Mouse (Mus musculus) thymus, adult 18-20 months (tissue): ENCODE results near the gene Cep170.

Source experiments
- DNase-seq, 2 experiments: peaks; one replicate each; pipeline ENCODE4 v3.0.0; 2022; ENCODE audit warnings: mixed read lengths in 2 of 2

Cep170 gene

GRCm38 (mm10) chr1:176730528-176730927 lies 83.3 kb downstream of the Cep170 start:
- no peak for DNase-seq

GRCm38 (mm10) chr1:176727372-176727771 lies 86.5 kb downstream of the Cep170 start:
- no peak for DNase-seq

GRCm38 (mm10) chr1:176724771-176725170 lies 89.1 kb downstream of the Cep170 start:
- no peak for DNase-seq

- DNase-seq: no peak
Observed at GRCm38 (mm10) chr1:176723858-176724713, 89.8 kb downstream of the Cep170 start.

DNA sequence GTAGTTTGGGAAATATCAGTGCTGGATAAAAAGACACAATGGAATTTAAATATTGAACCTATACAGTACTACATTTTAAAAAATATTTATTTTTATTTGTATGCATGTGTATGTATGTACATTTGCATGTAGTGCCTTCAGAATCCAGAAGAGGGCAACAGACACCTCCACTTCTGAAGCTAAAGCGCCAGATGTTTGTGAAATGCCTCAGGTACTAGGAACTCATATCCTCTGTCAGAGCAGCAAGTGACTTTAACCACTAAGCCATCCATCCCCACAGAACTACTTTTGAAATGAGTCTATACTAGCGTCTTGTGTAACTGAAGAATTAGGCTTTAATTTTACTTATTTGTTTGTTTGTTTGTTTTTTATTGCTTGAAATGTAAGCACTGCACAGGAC lies 101.4 kb downstream of the Cep170 start:
- peak in 1 of 2 experiments; percentile 12 for DNase-seq

DNA sequence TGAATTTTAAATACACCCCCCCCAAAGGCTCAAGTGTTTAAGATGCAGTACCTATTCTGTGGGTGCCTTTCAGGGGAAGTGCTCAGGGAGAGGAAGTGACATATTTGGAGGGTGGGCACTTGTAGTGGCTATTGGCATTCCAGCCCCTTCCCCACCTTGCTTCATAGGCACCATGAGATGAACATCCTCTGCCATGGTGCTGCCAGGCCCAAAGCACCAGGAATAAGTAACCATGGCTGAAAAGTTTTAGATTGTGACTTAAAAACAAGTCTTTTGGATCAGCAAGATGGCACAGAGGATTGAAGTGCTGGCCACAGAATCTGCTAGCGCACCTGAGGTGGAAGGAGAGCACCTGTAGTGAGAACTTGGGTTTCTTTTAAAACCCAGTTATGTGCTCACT lies 113.6 kb downstream of the Cep170 start:
- DNase-seq: no peak

- DNase-seq: no peak
Observed at GRCm38 (mm10) chr1:176699793-176700192, 114.1 kb downstream of the Cep170 start.

DNA sequence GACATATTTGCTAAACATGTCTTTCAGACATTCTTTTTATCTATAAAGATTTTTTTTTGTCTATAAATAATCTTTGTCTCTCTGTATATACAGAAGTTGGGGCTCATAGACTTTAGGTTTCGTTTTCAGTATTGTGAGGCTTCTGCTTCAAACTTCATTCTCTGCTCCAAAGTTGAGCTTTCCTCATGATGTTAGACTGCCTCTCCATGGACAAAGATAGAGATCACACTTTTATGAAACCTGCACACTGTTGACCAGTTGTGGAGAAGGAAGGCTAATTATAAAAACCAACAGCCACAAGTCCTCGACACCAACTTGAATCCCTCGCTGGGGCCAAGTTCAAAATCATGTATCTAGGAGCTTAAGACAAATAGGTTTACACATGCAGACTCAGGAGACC lies 115.2 kb downstream of the Cep170 start:
- no peak for DNase-seq

- DNase-seq: no peak
Observed at GRCm38 (mm10) chr1:176697091-176697490, 116.8 kb downstream of the Cep170 start.

- DNase-seq: no peak
Observed at GRCm38 (mm10) chr1:176691101-176691500, 122.8 kb downstream of the Cep170 start.

DNA sequence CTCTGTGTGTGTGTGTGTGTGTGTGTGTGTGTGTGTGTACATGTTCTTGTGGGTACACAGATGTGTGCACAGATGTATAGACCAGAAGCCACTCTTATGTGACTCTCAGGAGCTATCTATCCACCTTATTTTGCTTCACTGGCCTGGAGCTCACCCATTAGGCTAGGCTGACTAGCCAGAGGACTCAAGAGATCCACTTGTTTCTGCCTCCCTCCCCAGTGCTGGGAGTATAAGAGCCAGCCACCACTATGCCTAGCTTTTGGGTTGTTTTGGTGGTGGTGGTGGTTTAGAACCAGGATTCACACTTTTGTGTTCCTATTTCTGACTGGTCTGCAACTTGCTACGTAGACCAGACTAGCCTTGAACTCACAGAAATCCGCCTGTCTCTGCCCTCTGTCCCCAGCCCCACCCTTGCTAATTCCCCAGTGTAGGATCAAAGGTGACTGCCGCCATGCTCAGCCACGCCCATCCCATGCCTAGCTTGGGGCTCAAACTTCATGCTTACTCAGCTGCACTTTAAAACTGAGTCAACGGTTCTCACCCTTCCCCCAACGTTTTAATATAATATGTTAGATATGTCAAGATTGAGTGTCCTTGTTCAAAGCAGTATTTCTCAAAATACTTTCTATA lies 125.5 kb downstream of the Cep170 start:
- no peak for DNase-seq
